Mouse (Mus musculus) intestine, embryonic 14.5 days (tissue): ENCODE measurements at regions not wholly inside any gene's neighbourhood (a gene's known extent, or its start where the extent isn't known, plus 50 kb on each side); places are given as distances from the start of the nearest gene placed in this dataset.

Experiments
- ATAC-seq: fragments of 200-750 bp; cut with Nextera tagmentation; replicated peaks from 2 replicates; pipeline ENCODE4 v1.8.0; 2017; ENCODE audit warnings: low read depth, moderate number of reproducible peaks, moderate TSS enrichment, moderate library complexity; ENCODE audit not compliant: low FRiP score, low TSS enrichment
- DNase-seq: peaks from one replicate; pipeline ENCODE4 v3.0.0-alpha.2; 2018; ENCODE audit warnings: low spot score
- H3K27ac ChIP-seq: fragments of 300-500 bp; sonication (generic); 2 replicates; pipeline ENCODE4 v1.5.1; 2014; ENCODE audit warnings: low read depth, mild to moderate bottlenecking, control low read depth
- H3K27me3 ChIP-seq: fragments of 300-500 bp; sonication (generic); replicated peaks from 2 replicates; pipeline ENCODE4 v1.6.1; 2014; ENCODE audit warnings: low read length, control low read depth; ENCODE audit not compliant: control insufficient read depth, insufficient read depth
- H3K36me3 ChIP-seq: fragments of 300-500 bp; sonication (generic); 2 replicates; pipeline ENCODE4 v1.6.1; 2014; ENCODE audit warnings: low read length, control low read depth; ENCODE audit not compliant: control insufficient read depth, insufficient read depth
- H3K4me1 ChIP-seq: fragments of 300-500 bp; sonication (generic); replicated peaks from 2 replicates; pipeline ENCODE4 v1.6.1; 2014; ENCODE audit warnings: low read length, control low read depth, mixed read lengths; ENCODE audit not compliant: control insufficient read depth, insufficient read depth
- H3K4me2 ChIP-seq: fragments of 300-500 bp; sonication (generic); 2 replicates; pipeline ENCODE4 v1.6.1; 2014; ENCODE audit warnings: low read length
- H3K4me3 ChIP-seq: fragments of 300-500 bp; sonication (generic); 2 replicates; pipeline ENCODE4 v1.5.1; 2014; ENCODE audit warnings: low read depth, low read length, control low read depth, mixed read lengths
- H3K9ac ChIP-seq: fragments of 300-500 bp; sonication (generic); 2 replicates; pipeline ENCODE4 v1.6.1; 2014; ENCODE audit warnings: mild to moderate bottlenecking, low read length
- H3K9me3 ChIP-seq: fragments of 300-500 bp; sonication (generic); 2 replicates; pipeline ENCODE4 v1.6.1; 2016; ENCODE audit warnings: low read length, control low read depth; ENCODE audit not compliant: control insufficient read depth
- WGBS: fragments of 180-500 bp; shearing (Covaris S2); extraction: QIAGEN DNeasy Blood & Tissue Kit; methylation state at CpG from one replicate; pipeline ENCODE4 v1.1.7; 2014; 5-methylcytosine and 5-hydroxymethylcytosine counted together

DNA sequence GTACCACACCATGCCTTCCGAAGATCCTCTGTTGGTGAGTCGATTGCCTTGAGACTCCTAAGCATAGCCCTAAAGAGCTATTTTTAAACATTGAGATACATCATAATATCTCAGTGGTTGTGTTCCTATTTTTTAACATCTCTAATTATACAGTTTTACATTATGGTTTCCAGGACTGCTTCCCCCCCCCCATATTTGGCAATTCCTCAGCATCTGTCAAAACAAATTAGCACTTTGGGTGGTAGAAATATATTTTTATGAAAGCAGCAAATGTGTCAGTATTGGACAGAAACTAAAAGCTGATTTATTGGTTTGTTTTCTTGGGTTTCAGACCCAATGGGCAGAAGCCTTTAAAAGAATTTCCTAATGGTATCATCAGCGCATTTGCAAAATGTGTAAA is 116.2 kb upstream of the Rcn1 start:
- no peak overlapping the region for H3K9ac ChIP-seq
- WGBS: 89% methylated on average over 3 of the region's 3 CpGs
- no peaks in the 10 kb centered on the region for H3K9me3 ChIP-seq
- ATAC-seq: no peak
- H3K4me3 ChIP-seq: no peak overlapping the region
- peak; percentile 29 for DNase-seq
- no peaks in the 10 kb centered on the region for H3K4me1 ChIP-seq
- H3K27me3 ChIP-seq: no peaks in the 10 kb centered on the region
- H3K36me3 ChIP-seq: no peaks in the 10 kb centered on the region
- H3K27ac ChIP-seq: no peak overlapping the region
- H3K4me2 ChIP-seq: no peak overlapping the region

- DNase-seq (peak; percentile 50), ATAC-seq (no peak)
- no peak overlapping the region for H3K4me2 ChIP-seq
- no peaks in the 10 kb centered on the region for H3K27me3 ChIP-seq
- H3K4me1 ChIP-seq: no peaks in the 10 kb centered on the region
- WGBS: 69% methylated on average over 6 of the region's 6 CpGs
- no peak overlapping the region for H3K4me3 ChIP-seq
- no peak overlapping the region for H3K27ac ChIP-seq
- H3K9ac ChIP-seq: no peak overlapping the region
- no peaks in the 10 kb centered on the region for H3K36me3 ChIP-seq
- H3K9me3 ChIP-seq: no peaks in the 10 kb centered on the region
These were observed 117.4 kb upstream of the Rcn1 start for GRCm38 (mm10) chr2:105516267-105517133.

GRCm38 (mm10) chr2:105521841-105522240 is 122.7 kb upstream of the Rcn1 start:
- ATAC-seq (no peak), DNase-seq (no peak)
- no peak overlapping the region for H3K27ac ChIP-seq
- H3K9me3 ChIP-seq: no peaks in the 10 kb centered on the region
- H3K9ac ChIP-seq: no peak overlapping the region
- 26% methylated on average over 4 of the region's 4 CpGs for WGBS
- H3K27me3 ChIP-seq: no peaks in the 10 kb centered on the region
- no peaks in the 10 kb centered on the region for H3K36me3 ChIP-seq
- no peaks in the 10 kb centered on the region for H3K4me1 ChIP-seq
- no peak overlapping the region for H3K4me3 ChIP-seq
- no peak overlapping the region for H3K4me2 ChIP-seq

DNA sequence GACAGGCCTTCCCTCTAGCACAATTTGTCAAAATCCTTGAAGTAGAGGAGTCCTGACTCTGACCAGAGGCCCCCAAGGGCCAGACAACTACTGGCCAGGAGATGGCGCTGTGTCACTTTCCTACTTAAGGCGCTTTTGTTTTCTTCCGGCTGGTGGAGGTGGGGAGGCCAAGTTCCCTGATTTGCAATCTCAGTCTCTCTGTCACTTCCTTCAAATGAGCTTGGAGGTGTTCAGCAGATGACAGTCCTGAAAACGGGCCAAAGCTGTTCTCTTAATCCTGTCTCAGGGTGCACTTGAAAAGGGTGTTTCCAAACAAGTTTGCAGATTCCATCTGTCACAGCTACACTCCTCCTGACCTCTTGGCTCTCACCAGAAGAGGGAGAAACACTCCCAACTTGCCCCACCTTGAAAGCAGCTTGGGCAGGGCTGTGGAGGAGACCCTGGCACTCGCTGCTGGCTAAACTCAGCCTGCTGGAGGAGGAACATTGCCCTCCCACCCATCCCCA is 124.2 kb upstream of the Rcn1 start:
- ATAC-seq (no peak), DNase-seq (peak; percentile 75)
- WGBS: 9% methylated on average over 5 of the region's 5 CpGs
- H3K9ac ChIP-seq: no peak overlapping the region
- no peaks in the 10 kb centered on the region for H3K27me3 ChIP-seq
- H3K9me3 ChIP-seq: no peaks in the 10 kb centered on the region
- no peak overlapping the region for H3K27ac ChIP-seq
- H3K4me3 ChIP-seq: no peak overlapping the region
- H3K4me1 ChIP-seq: no peaks in the 10 kb centered on the region
- H3K36me3 ChIP-seq: no peaks in the 10 kb centered on the region
- no peak overlapping the region for H3K4me2 ChIP-seq

DNA sequence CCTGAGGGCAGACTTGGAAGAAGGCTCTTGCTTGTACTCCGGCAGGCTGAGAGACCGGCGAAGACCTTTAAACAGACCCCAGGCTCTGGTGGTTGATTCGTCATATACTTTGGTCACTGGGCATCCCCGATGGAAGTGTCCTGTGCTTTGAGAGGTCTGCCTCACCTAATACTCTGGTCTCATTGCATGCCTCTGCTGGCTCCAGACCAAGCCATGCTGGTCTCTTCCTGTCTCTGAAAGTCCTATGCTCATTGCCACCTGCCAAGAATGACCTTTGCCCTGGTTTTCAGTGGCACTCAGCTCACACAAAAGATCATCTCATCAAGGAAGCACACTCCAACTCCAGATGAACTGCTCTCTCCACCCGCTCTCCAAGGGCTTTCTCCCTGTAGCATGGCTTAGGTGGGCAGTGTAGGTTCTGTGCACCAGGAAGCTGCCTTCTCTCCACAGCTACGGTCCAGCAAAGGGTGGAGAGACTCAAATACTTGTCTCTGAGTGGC is 126.0 kb upstream of the Rcn1 start:
- Histone ChIP-seq H3K4me3 (no peak overlapping the region), H3K4me1 (no peaks in the 10 kb centered on the region), H3K27ac (no peak overlapping the region), H3K27me3 (no peaks in the 10 kb centered on the region), H3K36me3 (no peaks in the 10 kb centered on the region), H3K9ac (no peak overlapping the region), H3K4me2 (no peak overlapping the region), H3K9me3 (no peaks in the 10 kb centered on the region)
- DNase-seq: peak; percentile 42
- no peak for ATAC-seq
- WGBS: 66% methylated on average over 7 of the region's 7 CpGs

DNA sequence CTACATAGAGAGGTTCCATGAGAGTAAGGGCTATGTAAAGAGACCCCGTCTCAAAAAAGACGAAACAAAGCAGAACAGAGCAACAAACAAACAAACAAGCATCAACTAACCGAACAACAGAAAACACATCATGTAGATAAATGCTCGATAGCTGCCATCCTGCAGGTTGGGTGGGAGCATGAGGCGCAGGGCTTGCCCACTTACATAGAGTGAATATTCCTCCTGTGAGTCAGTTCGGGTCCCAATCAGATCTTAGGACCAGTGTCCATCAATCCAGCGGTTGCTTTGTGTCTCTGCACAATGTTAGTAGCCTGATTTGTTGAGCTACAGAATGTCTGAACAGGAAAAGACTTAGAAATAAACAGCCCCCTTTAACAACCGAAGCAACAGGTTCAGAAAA is 129.4 kb upstream of the Rcn1 start:
- H3K27ac ChIP-seq: no peak overlapping the region

DNA sequence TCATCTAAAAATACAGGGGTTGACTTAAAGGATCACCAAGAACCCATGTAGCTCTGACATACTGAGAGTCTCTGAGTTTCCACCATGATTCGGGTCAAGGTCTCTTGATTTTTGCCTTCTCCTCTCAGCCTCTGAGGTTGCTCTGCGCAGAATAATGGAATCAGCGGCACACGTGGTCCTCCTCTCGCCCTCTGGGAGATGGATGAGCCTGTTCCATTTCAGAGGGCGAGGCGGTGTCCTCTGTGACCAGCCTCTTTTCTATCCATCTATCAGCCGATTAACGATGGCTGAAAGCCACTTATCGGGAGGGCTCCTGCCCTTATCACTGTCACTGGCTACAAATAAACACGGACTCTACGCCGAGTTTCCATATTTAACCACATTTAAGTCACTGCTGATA is 124.6 kb upstream of the Pax6 start:
- Histone ChIP-seq H3K27ac (no peak overlapping the region), H3K4me2 (no peak overlapping the region), H3K27me3 (no peaks in the 10 kb centered on the region), H3K9ac (no peak overlapping the region), H3K4me1 (no peaks in the 10 kb centered on the region), H3K4me3 (no peak overlapping the region), H3K9me3 (no peaks in the 10 kb centered on the region), H3K36me3 (no peaks in the 10 kb centered on the region)
- no peak for ATAC-seq
- DNase-seq: no peak
- WGBS: 71% methylated on average over 13 of the region's 13 CpGs

More for the DNA sequence above, 129.4 kb upstream of the Rcn1 start:
- H3K27me3 ChIP-seq: no peaks in the 10 kb centered on the region
- no peak overlapping the region for H3K4me3 ChIP-seq
- H3K9ac ChIP-seq: no peak overlapping the region
- 89% methylated on average over 8 of the region's 8 CpGs for WGBS
- no peaks in the 10 kb centered on the region for H3K9me3 ChIP-seq
- ATAC-seq (no peak), DNase-seq (no peak)
- H3K4me1 ChIP-seq: no peaks in the 10 kb centered on the region
- no peak overlapping the region for H3K4me2 ChIP-seq
- H3K36me3 ChIP-seq: no peaks in the 10 kb centered on the region

- H3K27me3 ChIP-seq: no peaks in the 10 kb centered on the region
- H3K36me3 ChIP-seq: no peaks in the 10 kb centered on the region
- no peak for DNase-seq
- no peak overlapping the region for H3K9ac ChIP-seq
- H3K4me3 ChIP-seq: no peak overlapping the region
- H3K4me1 ChIP-seq: 0 out of 2 replicates have a peak, but pooled peaks cover 3% of the 10 kb centered on the region
- no peaks in the 10 kb centered on the region for H3K9me3 ChIP-seq
- no peak overlapping the region for H3K4me2 ChIP-seq
- ATAC-seq: no peak
- 37% methylated on average over 2 of the region's 2 CpGs for WGBS
- H3K27ac ChIP-seq: no peak overlapping the region
These were observed 116.6 kb upstream of the Pax6 start for GRCm38 (mm10) chr2:105552092-105552491.

- Histone ChIP-seq H3K4me1 (no peaks in the 10 kb centered on the region), H3K27ac (no peak overlapping the region), H3K4me3 (no peak overlapping the region), H3K9me3 (no peaks in the 10 kb centered on the region), H3K4me2 (no peak overlapping the region), H3K9ac (no peak overlapping the region), H3K27me3 (no peaks in the 10 kb centered on the region), H3K36me3 (no peaks in the 10 kb centered on the region)
- no peak for DNase-seq
- ATAC-seq: no peak
- 15% methylated on average over 2 of the region's 2 CpGs for WGBS
These were observed 81.9 kb upstream of the Pax6 start for GRCm38 (mm10) chr2:105586782-105587181.
